Mouse (Mus musculus) thymus, adult 2 months (tissue): Measurements from ENCODE around the gene Fscn2.

Experiments used
- CTCF ChIP-seq: fragments of 200-500 bp; IDR thresholded peaks from 2 replicates; pipeline ENCODE4 v1.5.1; 2012; ENCODE audit warnings: mild to moderate bottlenecking, control low read depth, low read length, moderate library complexity, borderline replicate concordance; ENCODE audit not compliant: control insufficient read depth, poor library complexity, insufficient read depth; ENCODE audit errors: extremely low read depth
- POLR2A ChIP-seq: fragments of 200-500 bp; IDR thresholded peaks from 2 replicates; pipeline ENCODE4 v1.6.1; 2012; ENCODE audit warnings: mild to moderate bottlenecking, low read length, control low read depth, moderate library complexity; ENCODE audit not compliant: control insufficient read depth, poor library complexity, insufficient read depth; ENCODE audit errors: extremely low read depth

DNA sequence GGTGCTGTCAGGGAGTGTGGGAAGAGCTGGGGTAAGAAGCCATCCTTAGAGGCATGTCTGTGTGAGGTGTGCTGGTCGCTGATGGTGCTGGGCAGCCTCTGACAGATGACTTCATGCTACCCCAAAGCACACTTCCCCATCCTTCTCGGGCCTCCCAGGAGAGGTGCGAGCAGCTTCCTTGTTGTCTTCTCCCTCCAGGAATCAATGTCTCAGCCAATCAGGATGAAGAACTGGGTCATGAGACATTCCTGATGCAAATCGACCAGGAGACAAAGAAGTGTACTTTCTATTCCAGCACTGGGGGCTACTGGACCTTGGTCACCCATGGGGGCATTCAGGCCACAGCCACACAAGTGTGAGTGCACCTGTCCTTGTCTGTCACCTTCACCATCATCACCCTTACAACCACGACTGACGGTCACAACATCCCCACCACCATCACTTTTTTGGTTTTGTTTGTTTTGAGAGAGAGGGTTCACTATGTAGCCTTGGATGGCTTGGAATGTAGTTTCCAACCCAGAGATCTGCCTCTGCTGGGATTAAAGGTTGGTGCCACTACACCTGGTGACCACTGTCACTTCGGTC, 5.2 kb downstream of the Fscn2 start:
- TF ChIP-seq CTCF (no peak), POLR2A (no peak)
